Mouse (Mus musculus): ENCODE measurements around the gene AU040320.

DNA sequence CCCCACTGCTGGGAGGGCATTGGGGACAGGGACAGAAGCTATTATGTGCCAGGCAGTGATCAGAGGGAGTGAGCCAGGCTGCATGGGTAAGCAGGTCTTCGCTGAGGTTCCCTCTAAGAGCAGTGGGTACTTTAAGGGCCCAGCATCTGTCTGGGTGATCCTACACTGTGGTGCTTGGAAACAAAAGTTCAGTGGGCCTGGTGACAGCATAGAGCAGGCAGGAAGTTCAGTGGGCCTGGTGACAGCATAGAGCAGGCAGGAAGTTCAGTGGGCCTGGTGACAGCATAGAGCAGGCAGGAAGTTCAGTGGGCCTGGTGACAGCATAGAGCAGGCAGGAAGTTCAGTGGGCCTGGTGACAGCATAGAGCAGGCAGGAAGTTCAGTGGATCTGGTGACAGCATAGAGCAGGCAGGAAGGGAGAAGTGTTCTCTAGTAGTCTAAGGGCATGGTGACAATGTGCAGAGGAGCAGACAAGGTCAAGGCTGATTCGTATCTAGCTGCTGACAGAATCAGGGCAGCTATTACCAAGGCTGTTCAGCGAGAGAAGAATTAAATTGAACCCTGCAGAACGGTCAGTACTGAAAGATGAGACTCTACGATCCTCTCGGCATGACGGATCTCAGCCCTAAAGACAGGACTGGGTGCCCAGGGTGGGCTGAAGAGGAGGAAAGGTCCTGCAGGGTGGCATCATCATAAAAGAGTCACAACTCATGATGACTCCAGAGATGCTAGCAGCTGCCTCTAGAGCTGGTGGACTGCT lies 96.9 kb downstream of the AU040320 start:
- TF ChIP-seq CTCF (IDR thresholded peaks at IDR 0.05; ENCODE audit: low read depth, low read length) (no peak), POLR2A (IDR thresholded peaks at IDR 0.05; ENCODE audit: extremely low read depth, insufficient read depth, low read length) (no peak)

Measured in liver, adult 2 months (tissue).